14 mouse cellular contexts compared by ENCODE assay signal in the genomic region with DNA sequence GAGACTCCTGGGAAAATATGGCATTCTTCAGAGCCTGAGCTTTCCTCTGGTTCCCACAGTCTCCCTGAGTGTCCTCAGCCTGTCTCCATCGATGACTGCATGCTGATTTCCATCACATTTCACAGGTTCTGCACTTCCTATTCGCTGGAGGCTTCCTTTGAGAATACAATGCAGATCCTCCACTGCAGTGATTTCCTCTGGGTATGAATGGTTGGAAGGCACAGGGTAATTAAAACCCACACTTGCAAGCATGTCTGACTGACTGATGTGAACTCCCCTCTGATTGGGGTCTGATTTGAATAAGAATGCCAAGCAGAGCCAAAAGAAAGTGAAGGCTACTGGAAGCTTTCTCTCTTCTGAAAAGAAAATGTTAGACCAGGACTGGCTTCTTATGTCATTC.
DNase-seq lines count a peak whose midpoint lies in the region; ATAC-seq lines count a peak whose summit lies in the region.
"Had no signal": no experiment of that assay in that cellular context is flagged by ENCODE, and none has a peak within 500 bp of the region (broad histone marks: within the 10 kb centered on the region; RNA-seq: fewer than 3 reads in every experiment).

No protein-coding gene starts in this region.

- H3K9me3 ChIP-seq in embryonic facial prominence, embryonic 11.5 days (replicated peaks; ENCODE audit: control insufficient read depth, low read length): no peaks in the 10 kb centered on the region
- H3K9me3 ChIP-seq in embryonic facial prominence, embryonic 10.5 days: no peaks in the 10 kb centered on the region
- no peaks in the 10 kb centered on the region for H3K9me3 ChIP-seq in forebrain, embryonic 15.5 days
- H3K9me3 ChIP-seq: embryonic facial prominence, embryonic 15.5 days had no signal

- DNase-seq in embryonic facial prominence, embryonic 11.5 days (ENCODE audit: low spot score): no peak
- DNase-seq in embryonic facial prominence, embryonic 10.5 days (ENCODE audit: low spot score): no peak
- peak; percentile 37 for DNase-seq in mesoderm, embryonic 11.5 days (ENCODE audit: low read depth, low spot score)
- peak; percentile 3 for DNase-seq in retina, embryonic 14.5 days (ENCODE audit: low spot score)
- no peak for DNase-seq in adrenal gland, postnatal 4 days (ENCODE audit: low spot score in 2 of 2)
- DNase-seq in cerebellum, adult 9-11 months: no peak
- DNase-seq: cerebellum, adult 18-20 months; heart, adult 11 months; layer of hippocampus, adult 9-11 months; liver, embryonic 13.5 days; lung, postnatal 4 days had no signal

- no peaks in the 10 kb centered on the region for H3K27me3 ChIP-seq in embryonic facial prominence, embryonic 11.5 days (ENCODE audit: control insufficient read depth, insufficient read depth, low read length)
- no peaks in the 10 kb centered on the region for H3K27me3 ChIP-seq in embryonic facial prominence, embryonic 10.5 days (replicated peaks; ENCODE audit: low read depth, poor library complexity, severe bottlenecking)
- no peaks in the 10 kb centered on the region for H3K27me3 ChIP-seq in forebrain, embryonic 15.5 days
- H3K27me3 ChIP-seq: embryonic facial prominence, embryonic 15.5 days; liver, embryonic 13.5 days had no signal

- no peaks in the 10 kb centered on the region for H3K36me3 ChIP-seq in embryonic facial prominence, embryonic 11.5 days (replicated peaks; ENCODE audit: control insufficient read depth, insufficient read depth, low read depth, low read length)
- no peaks in the 10 kb centered on the region for H3K36me3 ChIP-seq in embryonic facial prominence, embryonic 10.5 days (replicated peaks)
- H3K36me3 ChIP-seq in forebrain, embryonic 15.5 days: no peaks in the 10 kb centered on the region
- H3K36me3 ChIP-seq: embryonic facial prominence, embryonic 15.5 days; liver, embryonic 13.5 days had no signal

- no peak overlapping the region for H3K27ac ChIP-seq in embryonic facial prominence, embryonic 11.5 days (replicated peaks; ENCODE audit: low read depth, low read length)
- H3K27ac ChIP-seq in embryonic facial prominence, embryonic 10.5 days (replicated peaks): no peak overlapping the region
- peak overlapping the region; percentile 42; the same call in 1 of the 2 replicates for H3K27ac ChIP-seq in forebrain, embryonic 15.5 days (replicated peaks)
- H3K27ac ChIP-seq: embryonic facial prominence, embryonic 15.5 days; liver, embryonic 13.5 days had no signal

- no peaks in the 10 kb centered on the region for H3K4me1 ChIP-seq in embryonic facial prominence, embryonic 11.5 days (ENCODE audit: control insufficient read depth, insufficient read depth, low read length)
- no peaks in the 10 kb centered on the region for H3K4me1 ChIP-seq in embryonic facial prominence, embryonic 10.5 days
- peaks cover 7% of the 10 kb centered on the region for H3K4me1 ChIP-seq in forebrain, embryonic 15.5 days
- H3K4me1 ChIP-seq: embryonic facial prominence, embryonic 15.5 days; liver, embryonic 13.5 days had no signal

- H3K4me3 ChIP-seq in embryonic facial prominence, embryonic 11.5 days (ENCODE audit: low read depth, low read length): no peak overlapping the region
- no peak overlapping the region for H3K4me3 ChIP-seq in embryonic facial prominence, embryonic 10.5 days
- no peak overlapping the region for H3K4me3 ChIP-seq in forebrain, embryonic 15.5 days
- H3K4me3 ChIP-seq: embryonic facial prominence, embryonic 15.5 days; liver, embryonic 13.5 days had no signal

- 21% methylated on average over 2 of the region's 2 CpGs for WGBS in embryonic facial prominence, embryonic 11.5 days
- whole genome bisulfite sequencing in embryonic facial prominence, embryonic 10.5 days: 13% methylated on average over 2 of the region's 2 CpGs
- WGBS in forebrain, embryonic 15.5 days: 0% methylated on average over 2 of the region's 2 CpGs

- peak; percentile 79; the same call in 1 of the 2 replicates for ATAC-seq in embryonic facial prominence, embryonic 11.5 days (replicated peaks; ENCODE audit: insufficient number of reproducible peaks, low FRiP score, low TSS enrichment, low read depth)
- ATAC-seq in forebrain, embryonic 15.5 days (replicated peaks): peak; percentile 97
- no peak for ATAC-seq in frontal cortex, adult (ENCODE audit: low TSS enrichment)

- H3K9ac ChIP-seq in embryonic facial prominence, embryonic 11.5 days (replicated peaks; ENCODE audit: low read length): no peak overlapping the region
- no peak overlapping the region for H3K9ac ChIP-seq in forebrain, embryonic 15.5 days (replicated peaks)
- H3K9ac ChIP-seq: embryonic facial prominence, embryonic 15.5 days; liver, embryonic 13.5 days had no signal

- H3K4me2 ChIP-seq in embryonic facial prominence, embryonic 11.5 days (ENCODE audit: low read depth, low read length): no peak overlapping the region
- H3K4me2 ChIP-seq in forebrain, embryonic 15.5 days (replicated peaks): no peak overlapping the region
- H3K4me2 ChIP-seq: embryonic facial prominence, embryonic 15.5 days; liver, embryonic 13.5 days had no signal

Comparison
In these comparisons a context has a peak if more than half of its experiments do, and no peak if none do; other contexts are left out.
1. DNase-seq: peak in mesoderm, embryonic 11.5 days (single experiment) and retina, embryonic 14.5 days (single experiment); none in embryonic facial prominence, embryonic 11.5 days (single experiment), embryonic facial prominence, embryonic 10.5 days (single experiment), adrenal gland, postnatal 4 days (0 of 2) and cerebellum, adult 9-11 months (single experiment).